Mouse (Mus musculus): ENCODE results near the gene Enpp4. TPM values are rescaled to one million over a fixed set of nuclear protein-coding genes. Genes with fewer than 3 reads are reported as not detected.

Enpp4 gene
- polyA plus RNA-seq, 1 experiment, result 1.5 TPM

GRCm38 (mm10) chr17:44100486-44100885, 5.1 kb downstream of the Enpp4 start:
- Histone ChIP-seq H3K27ac (ENCODE audit: insufficient read depth, low read depth, low read length) (peak overlapping the region; percentile 28), H3K27me3 (ENCODE audit: control insufficient read depth, insufficient read depth, low read length) (no peaks in the 10 kb centered on the region), H3K4me1 (ENCODE audit: control insufficient read depth, insufficient read depth, insufficient read length, low read length) (no peaks in the 10 kb centered on the region), H3K36me3 (ENCODE audit: control insufficient read depth, insufficient read depth, low read length) (no peaks in the 10 kb centered on the region), H3K4me3 (ENCODE audit: low read depth, low read length) (no peak overlapping the region)
- no peak for TF ChIP-seq POLR2A (IDR thresholded peaks at IDR 0.05; ENCODE audit: low read depth, low read length)
- no peak for TF ChIP-seq CTCF (IDR thresholded peaks at IDR 0.05; ENCODE audit: extremely low read depth, insufficient read length, insufficient replicate concordance, low read depth, low read length)
- 33% methylated on average over 4 of the region's 4 CpGs for WGBS

DNA sequence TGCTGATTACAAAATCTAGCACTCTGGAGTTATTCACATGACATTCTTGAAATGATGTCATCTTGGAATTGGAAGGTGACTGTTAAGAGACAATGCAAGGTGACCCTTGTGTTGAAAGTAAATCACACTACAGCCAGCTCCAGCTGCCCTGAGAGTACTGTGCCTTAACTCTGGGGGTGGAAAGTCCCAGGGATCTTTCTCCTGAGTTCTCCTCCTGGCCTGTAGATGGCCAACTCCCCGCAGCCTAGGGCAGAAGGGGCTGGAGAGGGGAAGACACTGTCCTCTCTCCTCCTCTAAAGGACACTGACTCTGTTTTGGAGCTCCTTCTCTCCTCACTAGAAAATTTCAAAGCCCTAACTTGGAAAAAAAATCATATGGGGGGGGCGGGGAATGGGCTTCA, 14.1 kb downstream of the Enpp4 start:
- Histone ChIP-seq H3K27me3 (ENCODE audit: control insufficient read depth, insufficient read depth, low read length) (no peaks in the 10 kb centered on the region), H3K27ac (ENCODE audit: insufficient read depth, low read depth, low read length) (no peak overlapping the region), H3K36me3 (ENCODE audit: control insufficient read depth, insufficient read depth, low read length) (no peaks in the 10 kb centered on the region), H3K4me3 (ENCODE audit: low read depth, low read length) (no peak overlapping the region), H3K4me1 (ENCODE audit: control insufficient read depth, insufficient read depth, insufficient read length, low read length) (no peaks in the 10 kb centered on the region)
- TF ChIP-seq POLR2A (IDR thresholded peaks at IDR 0.05; ENCODE audit: low read depth, low read length) (no peak), CTCF (IDR thresholded peaks at IDR 0.05; ENCODE audit: extremely low read depth, insufficient read length, insufficient replicate concordance, low read depth, low read length) (peak; percentile 18; the same call in 1 of the 2 replicates)
- WGBS, result 67% methylated on average over 2 of the region's 2 CpGs

- Histone ChIP-seq H3K27me3 (ENCODE audit: control insufficient read depth, insufficient read depth, low read length) (no peaks in the 10 kb centered on the region), H3K36me3 (ENCODE audit: control insufficient read depth, insufficient read depth, low read length) (no peaks in the 10 kb centered on the region), H3K4me1 (ENCODE audit: control insufficient read depth, insufficient read depth, insufficient read length, low read length) (no peaks in the 10 kb centered on the region), H3K27ac (ENCODE audit: insufficient read depth, low read depth, low read length) (no peak overlapping the region), H3K4me3 (ENCODE audit: low read depth, low read length) (no peak overlapping the region)
- WGBS, result 61% methylated on average over 2 of the region's 2 CpGs
- TF ChIP-seq CTCF (IDR thresholded peaks at IDR 0.05; ENCODE audit: extremely low read depth, insufficient read length, insufficient replicate concordance, low read depth, low read length) (no peak), POLR2A (IDR thresholded peaks at IDR 0.05; ENCODE audit: low read depth, low read length) (no peak)
These were observed 14.7 kb downstream of the Enpp4 start for GRCm38 (mm10) chr17:44090916-44091315.

GRCm38 (mm10) chr17:44088226-44088625, 17.4 kb downstream of the Enpp4 start:
- 90% methylated on average over 3 of the region's 3 CpGs for WGBS
- TF ChIP-seq CTCF (IDR thresholded peaks at IDR 0.05; ENCODE audit: extremely low read depth, insufficient read length, insufficient replicate concordance, low read depth, low read length), result no peak
- no peak for TF ChIP-seq POLR2A (IDR thresholded peaks at IDR 0.05; ENCODE audit: low read depth, low read length)
- Histone ChIP-seq H3K4me3 (ENCODE audit: low read depth, low read length) (no peak overlapping the region), H3K4me1 (ENCODE audit: control insufficient read depth, insufficient read depth, insufficient read length, low read length) (no peaks in the 10 kb centered on the region), H3K36me3 (ENCODE audit: control insufficient read depth, insufficient read depth, low read length) (0 out of 2 replicates have a peak, but pooled peaks cover 3% of the 10 kb centered on the region), H3K27me3 (ENCODE audit: control insufficient read depth, insufficient read depth, low read length) (no peaks in the 10 kb centered on the region), H3K27ac (ENCODE audit: insufficient read depth, low read depth, low read length) (no peak overlapping the region)

- WGBS, result 93% methylated on average over 4 of the region's 4 CpGs
- Histone ChIP-seq H3K27ac (ENCODE audit: insufficient read depth, low read depth, low read length) (no peak overlapping the region), H3K4me3 (ENCODE audit: low read depth, low read length) (no peak overlapping the region), H3K36me3 (ENCODE audit: control insufficient read depth, insufficient read depth, low read length) (0 out of 2 replicates have a peak, but pooled peaks cover 3% of the 10 kb centered on the region), H3K4me1 (ENCODE audit: control insufficient read depth, insufficient read depth, insufficient read length, low read length) (no peaks in the 10 kb centered on the region), H3K27me3 (ENCODE audit: control insufficient read depth, insufficient read depth, low read length) (no peaks in the 10 kb centered on the region)
- TF ChIP-seq POLR2A (IDR thresholded peaks at IDR 0.05; ENCODE audit: low read depth, low read length) (no peak), CTCF (IDR thresholded peaks at IDR 0.05; ENCODE audit: extremely low read depth, insufficient read length, insufficient replicate concordance, low read depth, low read length) (no peak)
These were observed 22.5 kb downstream of the Enpp4 start for GRCm38 (mm10) chr17:44083156-44083555.

DNA sequence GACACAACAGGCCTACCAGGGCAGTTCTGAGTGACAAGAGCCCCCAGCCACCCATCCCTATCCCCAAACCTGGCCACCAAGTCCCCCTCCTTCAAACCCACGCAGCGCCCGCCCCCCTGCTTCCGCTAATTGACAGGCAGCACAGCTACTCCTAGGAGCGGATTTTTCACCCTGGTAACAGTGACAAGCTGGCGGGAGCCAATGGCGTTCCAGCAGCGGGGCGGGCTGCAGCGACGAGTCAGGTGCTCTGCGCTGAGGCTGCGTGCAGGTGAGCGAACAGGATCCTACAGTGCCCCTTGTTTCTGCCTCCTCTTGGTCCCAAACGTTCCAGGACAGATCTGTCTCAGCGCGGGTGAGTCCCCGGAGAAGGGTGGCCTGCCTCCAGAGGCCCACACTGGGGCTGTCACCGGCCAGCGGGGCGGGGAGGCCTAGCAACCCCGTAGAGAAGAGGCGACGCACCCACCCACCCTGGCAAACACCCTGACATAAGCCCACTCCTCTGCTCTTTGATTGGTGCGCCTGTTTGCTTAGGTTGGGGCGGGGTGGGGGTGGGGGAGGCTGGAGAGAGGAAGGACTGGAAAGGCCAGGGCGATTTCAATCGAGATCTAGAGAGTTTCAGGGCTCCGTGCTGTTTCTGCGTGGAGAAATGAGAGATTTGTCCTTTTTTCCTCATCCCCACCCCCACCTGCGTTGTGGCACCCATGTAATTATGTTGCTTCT, 26.8 kb downstream of the Enpp4 start, which contains the start of gene Enpp5:
Enpp5 (plus strand) TSS at position 183 of the 720 bp plus-strand sequence.
- under 1% methylated on average over 31 of the region's 31 CpGs for WGBS
- H3K27ac ChIP-seq (ENCODE audit: insufficient read depth, low read depth, low read length), result no peak within 1 kb of the TSS
- H3K27me3 ChIP-seq (ENCODE audit: control insufficient read depth, insufficient read depth, low read length), result no peaks in the 10 kb centered on the region
- H3K4me3 ChIP-seq (ENCODE audit: low read depth, low read length), result peak within 1 kb of the TSS; percentile 70
- H3K4me1 ChIP-seq (ENCODE audit: control insufficient read depth, insufficient read depth, insufficient read length, low read length), result peaks cover 11% of the 10 kb centered on the region; the same call in 1 of the 2 replicates
- TF ChIP-seq CTCF (IDR thresholded peaks at IDR 0.05; ENCODE audit: extremely low read depth, insufficient read length, insufficient replicate concordance, low read depth, low read length) (no peak), POLR2A (IDR thresholded peaks at IDR 0.05; ENCODE audit: low read depth, low read length) (peak; percentile 20; the same call in 1 of the 2 replicates)
- no peaks in the 10 kb centered on the region for H3K36me3 ChIP-seq (ENCODE audit: control insufficient read depth, insufficient read depth, low read length)

- TF ChIP-seq POLR2A (IDR thresholded peaks at IDR 0.05; ENCODE audit: low read depth, low read length) (no peak), CTCF (IDR thresholded peaks at IDR 0.05; ENCODE audit: extremely low read depth, insufficient read length, insufficient replicate concordance, low read depth, low read length) (no peak)
- H3K4me3 ChIP-seq (ENCODE audit: low read depth, low read length), result no peak overlapping the region
- H3K27ac ChIP-seq (ENCODE audit: insufficient read depth, low read depth, low read length), result no peak overlapping the region
- peaks cover 11% of the 10 kb centered on the region; the same call in 1 of the 2 replicates for H3K4me1 ChIP-seq (ENCODE audit: control insufficient read depth, insufficient read depth, insufficient read length, low read length)
- WGBS, result 38% methylated on average over 2 of the region's 2 CpGs
- no peaks in the 10 kb centered on the region for H3K36me3 ChIP-seq (ENCODE audit: control insufficient read depth, insufficient read depth, low read length)
- no peaks in the 10 kb centered on the region for H3K27me3 ChIP-seq (ENCODE audit: control insufficient read depth, insufficient read depth, low read length)
These were observed 27.8 kb downstream of the Enpp4 start for GRCm38 (mm10) chr17:44077843-44078160.
